Mouse (Mus musculus) hindbrain, embryonic 16.5 days (tissue): ENCODE measurements around the gene Pck2. TPM values are rescaled to one million over a fixed set of nuclear protein-coding genes. Genes with fewer than 3 reads are reported as not detected.

ENCODE experiments used
- ATAC-seq: fragments of 200-750 bp; cut with Nextera tagmentation; 2 replicates; pipeline ENCODE4 v1.8.0; 2017; ENCODE audit warnings: moderate TSS enrichment, moderate library complexity
- H3K27ac ChIP-seq: fragments of 300-500 bp; sonication (generic); 2 replicates; pipeline ENCODE4 v1.5.1; 2014; ENCODE audit warnings: low read depth, mild to moderate bottlenecking, control low read depth, low read length, moderate library complexity
- H3K27me3 ChIP-seq: fragments of 300-500 bp; sonication (generic); replicated peaks from 2 replicates; pipeline ENCODE4 v1.6.1; 2014; ENCODE audit warnings: low read length; ENCODE audit not compliant: control insufficient read depth, insufficient read depth
- H3K36me3 ChIP-seq: fragments of 300-500 bp; sonication (generic); 2 replicates; pipeline ENCODE4 v1.6.1; 2014; ENCODE audit warnings: mild to moderate bottlenecking, low read length, moderate library complexity, mixed read lengths; ENCODE audit not compliant: control insufficient read depth, insufficient read depth
- H3K4me1 ChIP-seq: fragments of 300-500 bp; sonication (generic); 2 replicates; pipeline ENCODE4 v1.6.1; 2014; ENCODE audit warnings: low read depth, low read length; ENCODE audit not compliant: control insufficient read depth, insufficient read depth
- H3K4me2 ChIP-seq: fragments of 300-500 bp; sonication (generic); 2 replicates; pipeline ENCODE4 v1.6.1; 2014; ENCODE audit warnings: mild to moderate bottlenecking, low read length, control low read depth, moderate library complexity
- H3K4me3 ChIP-seq: fragments of 300-500 bp; sonication (generic); 2 replicates; pipeline ENCODE4 v1.5.1; 2014; ENCODE audit warnings: mild to moderate bottlenecking, low read length, control low read depth, moderate library complexity
- H3K9ac ChIP-seq: fragments of 300-500 bp; sonication (generic); 2 replicates; pipeline ENCODE4 v1.6.1; 2014; ENCODE audit warnings: low read depth, mild to moderate bottlenecking, control low read depth, low read length, moderate library complexity
- H3K9me3 ChIP-seq: fragments of 300-500 bp; sonication (generic); 2 replicates; pipeline ENCODE4 v1.6.1; 2014; ENCODE audit warnings: mild to moderate bottlenecking, low read length, moderate library complexity; ENCODE audit not compliant: control insufficient read depth
- WGBS: fragments of 180-500 bp; shearing (Covaris S2); extraction: QIAGEN DNeasy Blood & Tissue Kit; methylation state at CpG from one replicate; pipeline ENCODE4 v1.1.7; 2014; 5-methylcytosine and 5-hydroxymethylcytosine counted together
- polyA plus RNA-seq: library from polyadenylated mRNA; unstranded; fragments of >200 nt; fragmentation: Nextera tagmentation; extraction: Ambion mirVana; gene quantifications from 2 replicates; pipeline ENCODE4 v1.2.1, GENCODE M21; 2015

Gene Pck2
- polyA plus RNA-seq, 1 experiment from 2014 or later, result 32.4 TPM

- 77% methylated on average over 16 of the region's 16 CpGs for WGBS
- H3K27me3 ChIP-seq, result no peaks in the 10 kb centered on the region
- H3K4me1 ChIP-seq, result peaks cover 5% of the 10 kb centered on the region
- no peak overlapping the region for H3K9ac ChIP-seq
- H3K9me3 ChIP-seq, result no peaks in the 10 kb centered on the region
- H3K4me3 ChIP-seq, result no peak overlapping the region
- H3K27ac ChIP-seq, result no peak overlapping the region
- peaks cover 6% of the 10 kb centered on the region for H3K36me3 ChIP-seq
- no peak for ATAC-seq
- H3K4me2 ChIP-seq, result no peak overlapping the region
These were observed 36.3 kb downstream of the Pck2 start for GRCm38 (mm10) chr14:55576376-55576775.

DNA sequence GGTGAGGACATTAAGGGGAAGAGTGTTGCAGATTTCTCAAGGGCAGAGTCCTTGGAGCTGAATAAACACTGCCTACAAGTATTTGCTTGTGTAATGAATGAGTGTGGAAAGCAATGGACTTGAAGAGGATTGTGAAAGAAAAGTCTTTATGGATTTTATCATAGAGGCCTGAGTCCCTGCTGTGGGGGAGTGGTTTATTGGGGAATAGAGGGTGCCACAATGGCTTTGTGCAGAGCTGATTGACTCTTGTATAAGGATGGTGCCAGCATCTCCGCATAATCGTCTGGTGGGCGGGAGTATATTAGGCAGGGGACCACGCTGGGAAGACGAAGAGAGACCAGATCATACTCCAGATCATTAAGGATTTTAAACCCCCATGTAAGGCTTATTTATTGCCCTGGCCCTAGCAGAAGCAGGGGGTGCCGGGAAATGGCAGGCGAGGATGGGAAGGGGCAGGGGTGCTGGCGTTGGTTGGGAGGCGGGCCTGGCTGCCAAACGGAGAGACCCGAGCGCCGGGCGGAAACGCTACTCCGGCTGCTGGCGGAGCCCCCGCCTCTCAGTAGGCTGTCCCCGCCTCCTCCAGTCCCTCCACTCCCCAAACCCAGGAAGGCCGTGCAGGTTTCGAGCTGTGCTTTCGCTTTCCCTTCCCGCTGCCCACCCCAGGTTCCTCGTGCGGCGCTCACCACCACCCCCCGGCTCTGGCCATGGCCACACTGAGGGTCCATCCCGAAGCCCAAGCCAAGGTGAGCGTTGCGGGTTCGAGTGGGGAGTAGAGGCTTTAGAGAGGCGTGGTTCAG, 38.0 kb downstream of the Pck2 start, which contains the start of gene Psme1:
Gene Psme1 (plus strand): TSS at position 253 of the 797 bp plus-strand sequence.
- Histone ChIP-seq H3K27ac (peak within 1 kb of the TSS; percentile 89), H3K4me3 (peak within 1 kb of the TSS; percentile 71), H3K9ac (peak within 1 kb of the TSS; percentile 93), H3K9me3 (no peaks in the 10 kb centered on the region), H3K27me3 (no peaks in the 10 kb centered on the region), H3K4me1 (peaks cover 5% of the 10 kb centered on the region), H3K4me2 (peak within 1 kb of the TSS; percentile 93), H3K36me3 (peaks cover 9% of the 10 kb centered on the region)
- WGBS, result under 1% methylated on average over 32 of the region's 32 CpGs
- peak; percentile 95 for ATAC-seq

- Histone ChIP-seq H3K4me3 (peak overlapping the region; percentile 71), H3K4me1 (peaks cover 5% of the 10 kb centered on the region), H3K4me2 (peak overlapping the region; percentile 93), H3K27me3 (no peaks in the 10 kb centered on the region), H3K27ac (peak overlapping the region; percentile 89), H3K9ac (peak overlapping the region; percentile 93), H3K36me3 (peaks cover 9% of the 10 kb centered on the region), H3K9me3 (no peaks in the 10 kb centered on the region)
- WGBS, result 31% methylated on average over 6 of the region's 6 CpGs
- peak; percentile 32 for ATAC-seq
These were observed 38.7 kb downstream of the Pck2 start for GRCm38 (mm10) chr14:55578668-55579269.

- H3K4me2 ChIP-seq, result no peak overlapping the region
These were observed 39.7 kb downstream of the Pck2 start for GRCm38 (mm10) chr14:55579511-55580496.

DNA sequence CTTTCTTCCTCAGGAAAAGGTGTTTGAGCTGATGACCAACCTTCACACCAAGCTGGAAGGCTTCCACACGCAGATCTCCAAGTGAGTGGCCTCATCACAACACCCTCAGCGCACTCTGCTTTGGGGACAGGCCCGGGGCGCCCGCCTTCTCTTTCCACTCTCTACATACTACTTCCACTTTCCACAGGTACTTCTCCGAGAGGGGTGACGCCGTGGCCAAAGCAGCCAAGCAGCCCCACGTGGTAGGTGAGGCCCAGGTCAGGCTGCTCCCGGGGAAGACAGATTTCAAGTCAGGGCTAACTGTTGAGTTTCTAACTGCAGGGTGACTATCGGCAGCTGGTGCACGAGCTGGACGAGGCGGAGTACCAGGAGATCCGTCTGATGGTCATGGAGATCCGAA, 40.7 kb downstream of the Pck2 start:
- Histone ChIP-seq H3K4me2 (no peak overlapping the region), H3K9me3 (no peaks in the 10 kb centered on the region), H3K36me3 (peaks cover 9% of the 10 kb centered on the region), H3K4me3 (no peak overlapping the region), H3K4me1 (peaks cover 8% of the 10 kb centered on the region), H3K27me3 (no peaks in the 10 kb centered on the region), H3K9ac (no peak overlapping the region), H3K27ac (no peak overlapping the region)
- no peak for ATAC-seq
- 95% methylated on average over 16 of the region's 16 CpGs for WGBS

More at GRCm38 (mm10) chr14:55579511-55580496, 39.7 kb downstream of the Pck2 start:
- H3K4me3 ChIP-seq, result no peak overlapping the region
- WGBS, result 82% methylated on average over 23 of the region's 23 CpGs
- H3K4me1 ChIP-seq, result peaks cover 5% of the 10 kb centered on the region
- H3K9ac ChIP-seq, result no peak overlapping the region
- H3K27me3 ChIP-seq, result no peaks in the 10 kb centered on the region
- H3K36me3 ChIP-seq, result peaks cover 9% of the 10 kb centered on the region
- no peak for ATAC-seq
- no peak overlapping the region for H3K27ac ChIP-seq
- no peaks in the 10 kb centered on the region for H3K9me3 ChIP-seq

GRCm38 (mm10) chr14:55581981-55582681, 42.1 kb downstream of the Pck2 start:
- no peak overlapping the region for H3K27ac ChIP-seq
- no peak overlapping the region for H3K9ac ChIP-seq
- no peaks in the 10 kb centered on the region for H3K27me3 ChIP-seq
- no peak overlapping the region for H3K4me2 ChIP-seq
- H3K4me3 ChIP-seq, result no peak overlapping the region
- no peak for ATAC-seq
- peaks cover 8% of the 10 kb centered on the region for H3K4me1 ChIP-seq
- H3K9me3 ChIP-seq, result no peaks in the 10 kb centered on the region
- peaks cover 9% of the 10 kb centered on the region for H3K36me3 ChIP-seq
- 78% methylated on average over 9 of the region's 9 CpGs for WGBS

GRCm38 (mm10) chr14:55584303-55584701, 44.2 kb downstream of the Pck2 start:
- Histone ChIP-seq H3K36me3 (peaks cover 9% of the 10 kb centered on the region), H3K4me3 (peak overlapping the region; percentile 56), H3K27ac (no peak overlapping the region; the same call in 1 of the 2 replicates), H3K9ac (peak overlapping the region; percentile 75), H3K9me3 (no peaks in the 10 kb centered on the region), H3K4me2 (peak overlapping the region; percentile 68), H3K27me3 (no peaks in the 10 kb centered on the region), H3K4me1 (peaks cover 3% of the 10 kb centered on the region; the same call in 1 of the 2 replicates)
- ATAC-seq, result no peak
- WGBS, result 34% methylated on average over 5 of the region's 5 CpGs

DNA sequence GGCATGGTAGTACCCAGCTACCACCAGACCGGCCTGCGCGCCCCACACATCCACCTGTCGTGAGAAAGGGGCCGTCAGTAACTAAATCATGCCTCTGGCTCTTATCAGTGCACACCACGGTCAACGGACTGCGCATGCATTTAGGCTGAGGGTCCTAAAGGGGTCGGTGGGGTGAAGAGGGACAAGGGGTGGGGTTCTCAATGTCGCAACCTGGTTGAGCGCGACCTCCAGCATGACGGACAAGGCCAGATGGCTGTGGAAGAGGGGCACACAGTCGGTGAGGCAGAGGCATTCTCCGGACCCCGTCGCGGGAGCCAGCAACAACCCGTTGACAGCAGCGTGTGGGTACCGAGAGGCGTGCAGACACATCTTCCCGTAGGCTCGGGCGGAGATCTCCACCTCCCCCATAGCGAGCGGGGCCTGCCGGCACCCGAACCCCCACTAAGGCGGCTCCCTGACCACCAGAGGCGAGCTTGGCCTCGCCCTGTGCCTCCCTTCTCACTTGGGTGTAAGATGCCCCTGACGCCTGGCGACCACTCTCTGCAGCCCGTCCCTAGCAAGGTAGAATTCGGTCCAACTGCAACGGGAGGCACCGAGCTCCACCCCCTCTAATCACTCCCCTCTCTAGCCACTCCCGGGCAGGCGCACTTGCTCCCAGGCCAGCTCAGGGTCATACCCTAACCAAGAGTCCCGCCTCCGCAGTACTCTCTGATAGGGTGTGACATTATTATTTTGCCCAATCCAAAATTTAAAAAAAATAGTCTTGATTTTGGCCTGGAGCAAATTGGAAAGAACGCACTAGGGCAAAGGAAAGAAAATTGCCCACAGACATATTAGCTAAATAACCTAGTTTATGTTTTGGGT, 44.9 kb downstream of the Pck2 start, which contains the start of gene Emc9:
Gene Emc9 (minus strand): TSS at position 601 of the 864 bp plus-strand sequence.
- H3K9ac ChIP-seq, result peak within 1 kb of the TSS; percentile 75
- H3K4me1 ChIP-seq, result peaks cover 6% of the 10 kb centered on the region
- H3K4me2 ChIP-seq, result peak within 1 kb of the TSS; percentile 68
- WGBS, result 2% methylated on average over 37 of the region's 43 CpGs
- peak within 1 kb of the TSS; percentile 70; the same call in 1 of the 2 replicates for H3K27ac ChIP-seq
- ATAC-seq, result peak; percentile 83
- no peaks in the 10 kb centered on the region for H3K27me3 ChIP-seq
- H3K9me3 ChIP-seq, result no peaks in the 10 kb centered on the region
- H3K36me3 ChIP-seq, result peaks cover 9% of the 10 kb centered on the region
- peak within 1 kb of the TSS; percentile 56 for H3K4me3 ChIP-seq
